Mouse (Mus musculus): ENCODE measurements around the gene Frem1.

DNA sequence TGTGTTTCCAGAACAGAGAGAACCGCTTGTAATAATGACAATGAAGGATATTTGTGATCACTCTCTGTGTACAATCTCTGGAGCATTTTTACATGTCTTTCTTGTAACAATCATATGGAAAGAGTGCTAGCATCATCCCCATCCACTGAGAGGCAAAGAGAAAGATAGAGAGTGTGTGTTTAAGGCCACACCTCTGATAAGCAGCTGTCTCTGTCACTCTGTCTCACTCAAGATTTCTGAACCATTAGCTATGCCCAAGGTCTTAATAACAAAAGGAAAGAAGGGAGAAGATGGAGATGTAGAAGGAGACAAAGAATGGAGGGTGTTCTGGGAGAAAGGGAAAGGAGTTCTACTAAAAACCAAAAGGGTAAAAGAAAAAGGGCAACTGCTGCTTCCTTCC, 91.1 kb downstream of the Frem1 start:
- TF ChIP-seq CTCF (IDR thresholded peaks at IDR 0.05; ENCODE audit: low read depth) (no peak), EP300 (IDR thresholded peaks at IDR 0.05; ENCODE audit: low read depth) (no peak)

Data from liver, postnatal 0 days (tissue).